35 mouse cellular contexts compared by ENCODE assay signal in genomic region chr5:48931881-48932280, GRCm38 (mm10).
"Had no signal": no experiment of that assay in that cellular context is flagged by ENCODE, and none has a peak within 500 bp of the region (broad histone marks: within the 10 kb centered on the region; RNA-seq: fewer than 3 reads in every experiment).

No protein-coding gene starts in this region.

- H3K9ac ChIP-seq: heart, embryonic 12.5 days; heart, embryonic 13.5 days; heart, embryonic 15.5 days; hindbrain, embryonic 12.5 days; hindbrain, embryonic 13.5 days; hindbrain, embryonic 14.5 days; hindbrain, embryonic 15.5 days; intestine, embryonic 15.5 days; kidney, embryonic 15.5 days had no signal

- DNase-seq: heart, postnatal 10 days; heart, postnatal 14 days; heart, postnatal 36 days; heart, postnatal 4 days; kidney, adult 11 months; kidney, adult 18-20 months; kidney, adult 2 months; kidney, adult 8-10 months; kidney, adult 9 months; kidney, postnatal 10 days; kidney, postnatal 14 days; kidney, postnatal 25 days; kidney, postnatal 36 days; kidney, postnatal 4 days; layer of hippocampus, adult 9-11 months; layer of hippocampus, postnatal 36 days had no signal

- ATAC-seq: hindbrain, postnatal 0 days; inflammation-experienced regulatory T-cells, adult 6 months; intestine, embryonic 15.5 days; intestine, embryonic 16.5 days; intestine, postnatal 0 days had no signal

- H3K4me3 ChIP-seq: heart, embryonic 10.5 days; heart, embryonic 12.5 days; heart, embryonic 13.5 days; heart, embryonic 15.5 days; hindbrain, embryonic 10.5 days; hindbrain, embryonic 12.5 days; hindbrain, embryonic 13.5 days; hindbrain, embryonic 15.5 days; intestine, embryonic 15.5 days; kidney, embryonic 15.5 days; layer of hippocampus, adult 2 months; left cerebral cortex, adult 2 months had no signal

- H3K4me1 ChIP-seq: heart, embryonic 10.5 days; heart, embryonic 12.5 days; heart, embryonic 13.5 days; heart, embryonic 15.5 days; hindbrain, embryonic 10.5 days; hindbrain, embryonic 12.5 days; hindbrain, embryonic 13.5 days; hindbrain, embryonic 15.5 days; intestine, embryonic 15.5 days; kidney, embryonic 15.5 days had no signal

- H3K36me3 ChIP-seq: heart, embryonic 10.5 days; heart, embryonic 12.5 days; heart, embryonic 13.5 days; heart, embryonic 15.5 days; hindbrain, embryonic 10.5 days; hindbrain, embryonic 12.5 days; hindbrain, embryonic 13.5 days; hindbrain, embryonic 15.5 days; intestine, embryonic 15.5 days; kidney, embryonic 15.5 days had no signal

- H3K27me3 ChIP-seq: heart, embryonic 12.5 days; heart, embryonic 13.5 days; heart, embryonic 15.5 days; hindbrain, embryonic 12.5 days; hindbrain, embryonic 13.5 days; hindbrain, embryonic 15.5 days; intestine, embryonic 15.5 days; kidney, embryonic 15.5 days had no signal

- H3K27ac ChIP-seq: heart, embryonic 10.5 days; heart, embryonic 13.5 days; heart, embryonic 15.5 days; hindbrain, embryonic 10.5 days; hindbrain, embryonic 12.5 days; hindbrain, embryonic 13.5 days; hindbrain, embryonic 14.5 days; hindbrain, embryonic 15.5 days; hindbrain, postnatal 0 days; intestine, embryonic 15.5 days; kidney, embryonic 15.5 days; kidney, postnatal 0 days; layer of hippocampus, adult 2 months; left cerebral cortex, adult 2 months had no signal

- H3K4me2 ChIP-seq: heart, embryonic 11.5 days; heart, embryonic 12.5 days; heart, embryonic 13.5 days; heart, embryonic 15.5 days; hindbrain, embryonic 12.5 days; hindbrain, embryonic 13.5 days; hindbrain, embryonic 14.5 days; hindbrain, embryonic 15.5 days; intestine, embryonic 15.5 days; kidney, embryonic 15.5 days had no signal

- H3K9me3 ChIP-seq: heart, embryonic 10.5 days; heart, embryonic 12.5 days; heart, embryonic 13.5 days; heart, embryonic 15.5 days; hindbrain, embryonic 10.5 days; hindbrain, embryonic 12.5 days; hindbrain, embryonic 13.5 days; hindbrain, embryonic 15.5 days; intestine, embryonic 15.5 days; kidney, embryonic 15.5 days had no signal
